Mouse (Mus musculus) cerebellum, adult 2 months (tissue): ENCODE data around the gene Rftn2.

Experiments used
- CTCF ChIP-seq: fragments of 200-500 bp; IDR thresholded peaks from 2 replicates; pipeline ENCODE4 v1.5.1; 2011; ENCODE audit warnings: low read depth, mild to moderate bottlenecking, control low read depth, low read length, moderate library complexity, borderline replicate concordance; ENCODE audit not compliant: insufficient read depth
- POLR2A ChIP-seq: fragments of 200-500 bp; IDR thresholded peaks from 2 replicates; pipeline ENCODE4 v1.6.1; 2011; ENCODE audit warnings: low read length, control low read depth, borderline replicate concordance; ENCODE audit not compliant: insufficient read depth

DNA sequence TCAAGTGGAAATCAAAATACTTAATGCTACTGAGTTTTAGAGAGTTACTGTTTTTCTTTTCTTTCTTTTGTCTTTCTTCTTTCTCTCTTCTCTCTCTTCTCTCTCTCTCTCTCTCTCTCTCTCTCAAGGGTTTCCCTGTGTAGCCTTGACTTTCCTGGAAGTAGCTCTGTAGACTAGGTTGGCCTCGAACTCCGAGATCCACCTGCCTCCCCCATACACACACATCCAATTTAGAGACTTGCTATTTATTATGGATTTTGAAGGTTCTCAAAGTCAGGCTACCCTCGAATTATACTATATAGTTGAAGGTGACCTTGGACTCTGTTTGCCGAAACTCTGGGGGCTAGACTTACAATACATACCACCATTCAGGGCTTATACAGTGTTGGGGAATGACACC lies 94.3 kb downstream of the Rftn2 start:
- TF ChIP-seq CTCF (no peak), POLR2A (no peak)
